Mouse (Mus musculus): ENCODE data around the gene Taar8c. TPM values are rescaled to one million over a fixed set of nuclear protein-coding genes. Genes with fewer than 3 reads are reported as not detected.

The Taar8c gene
- not detected for polyA plus RNA-seq (2017; shearing (Covaris generic))

GRCm38 (mm10) chr10:24101812-24102211 is at the start of gene Taar8c:
Gene Taar8c, minus strand, starts transcription at chr10:24101912.

GRCm38 (mm10) chr10:24149135-24149781 is 47.5 kb upstream of the Taar8c start, which contains the start of gene Stx7:
Gene Stx7, plus strand, starts transcription at chr10:24149302.

GRCm38 (mm10) chr10:24109434-24109833 is 7.7 kb upstream of the Taar8c start, which contains the start of gene Taar9:
Gene Taar9, minus strand, starts transcription at chr10:24109534.

GRCm38 (mm10) chr10:24092194-24092593 is 9.5 kb downstream of the Taar8c start, which contains the start of gene Taar8b:
Gene Taar8b, minus strand, starts transcription at chr10:24092294.

DNA sequence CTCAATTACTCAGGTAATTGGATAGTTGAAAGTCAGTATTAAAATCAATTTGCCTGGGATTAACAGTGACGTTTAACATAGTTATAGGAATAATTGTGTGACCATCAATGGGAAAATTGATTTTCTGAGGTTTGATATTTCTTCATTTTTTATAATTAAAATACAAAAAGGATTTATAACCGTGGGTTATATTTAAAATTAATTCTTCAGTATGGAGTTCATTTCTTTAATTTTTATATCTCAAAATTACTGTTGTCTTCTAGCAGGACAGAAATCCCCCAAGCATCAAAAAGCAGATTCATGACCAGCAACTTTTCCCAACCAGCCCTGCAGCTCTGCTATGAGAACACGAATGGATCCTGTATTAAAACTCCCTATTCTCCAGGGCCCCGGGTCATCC is 25.5 kb downstream of the Taar8c start, which contains the start of gene Taar8a:
TSS of gene Taar8a (plus strand) at position 301 of the 400 bp plus-strand sequence.

Other genes starting within 250 kb of the Taar8c start
- not detected for gene Vnn1, start 207.2 kb downstream of the Taar8c start, polyA plus RNA-seq (2017; shearing (Covaris generic))
- gene Taar1, start 181.6 kb downstream of the Taar8c start, polyA plus RNA-seq (2017; shearing (Covaris generic)): not detected
- gene Taar2, start 163.3 kb downstream of the Taar8c start, polyA plus RNA-seq (2017; shearing (Covaris generic)): not detected
- not detected for gene Taar3, start 152.4 kb downstream of the Taar8c start, polyA plus RNA-seq (2017; shearing (Covaris generic))
- not detected for gene Taar4, start 141.4 kb downstream of the Taar8c start, polyA plus RNA-seq (2017; shearing (Covaris generic))
- gene Taar5, start 131.2 kb downstream of the Taar8c start, polyA plus RNA-seq (2017; shearing (Covaris generic)): not detected
- not detected for gene Taar6, start 116.3 kb downstream of the Taar8c start, polyA plus RNA-seq (2017; shearing (Covaris generic))
- gene Taar7a, start 108.4 kb downstream of the Taar8c start, polyA plus RNA-seq (2017; shearing (Covaris generic)): not detected
- not detected for gene Taar7b, start 102.0 kb downstream of the Taar8c start, polyA plus RNA-seq (2017; shearing (Covaris generic))
- not detected for gene Taar7d, start 74.7 kb downstream of the Taar8c start, polyA plus RNA-seq (2017; shearing (Covaris generic))
- gene Taar7e, start 64.3 kb downstream of the Taar8c start, polyA plus RNA-seq (2017; shearing (Covaris generic)): not detected
- gene Taar7f, start 52.4 kb downstream of the Taar8c start, polyA plus RNA-seq (2017; shearing (Covaris generic)): not detected
- gene Taar8a, start 25.4 kb downstream of the Taar8c start, polyA plus RNA-seq (2017; shearing (Covaris generic)): not detected
- not detected for gene Taar8b, start 9.6 kb downstream of the Taar8c start, polyA plus RNA-seq (2017; shearing (Covaris generic))
- gene Taar9, start 7.6 kb upstream of the Taar8c start, polyA plus RNA-seq (2017; shearing (Covaris generic)): not detected
- 46.3 TPM for gene Stx7, start 47.4 kb upstream of the Taar8c start, polyA plus RNA-seq (2017; shearing (Covaris generic))
- not detected for gene Moxd1, start 121.6 kb upstream of the Taar8c start, polyA plus RNA-seq (2017; shearing (Covaris generic))

Data from inflammation-experienced regulatory T-cells, adult 16 weeks (primary cell).